Mouse (Mus musculus) midbrain, postnatal 0 days (tissue): ENCODE results near the gene Dnase1l2. TPM values are rescaled to one million over a fixed set of nuclear protein-coding genes. Genes with fewer than 3 reads are reported as not detected.
A peak's percentile ranks its signal among the peaks of the same experiment; 100 is the strongest.

Source experiments
- ATAC-seq: fragments of 200-750 bp; cut with Nextera tagmentation; 2 replicates; pipeline ENCODE4 v1.8.0; 2017; ENCODE audit warnings: moderate number of reproducible peaks, mild to moderate bottlenecking, moderate TSS enrichment, moderate library complexity; ENCODE audit not compliant: low FRiP score
- DNase-seq: peaks from one replicate; pipeline ENCODE4 v3.0.0-alpha.2; 2015; ENCODE audit warnings: low spot score
- H3K27ac ChIP-seq: fragments of 300-500 bp; sonication (generic); 2 replicates; pipeline ENCODE4 v1.5.1; 2014; ENCODE audit warnings: low read depth, mild to moderate bottlenecking, low read length, mixed read lengths
- H3K27me3 ChIP-seq: fragments of 300-500 bp; sonication (generic); 2 replicates; pipeline ENCODE4 v1.6.1; 2014; ENCODE audit warnings: low read length, control low read depth, mixed read lengths; ENCODE audit not compliant: insufficient read depth
- H3K36me3 ChIP-seq: fragments of 300-500 bp; sonication (generic); 2 replicates; pipeline ENCODE4 v1.6.1; 2014; ENCODE audit warnings: low read length, control low read depth, mixed read lengths; ENCODE audit not compliant: insufficient read depth
- H3K4me1 ChIP-seq: fragments of 300-500 bp; sonication (generic); 2 replicates; pipeline ENCODE4 v1.6.1; 2014; ENCODE audit warnings: mild to moderate bottlenecking, control low read depth, antibody characterized with exemption, low read length, mixed read lengths; ENCODE audit not compliant: insufficient read depth
- H3K4me2 ChIP-seq: fragments of 300-500 bp; sonication (generic); 2 replicates; pipeline ENCODE4 v1.6.1; 2014; ENCODE audit warnings: low read depth, mild to moderate bottlenecking, low read length, mixed read lengths; ENCODE audit not compliant: poor library complexity, severe bottlenecking
- H3K4me3 ChIP-seq: fragments of 300-500 bp; sonication (generic); 2 replicates; pipeline ENCODE4 v1.5.1; 2014; ENCODE audit warnings: low read depth, mild to moderate bottlenecking, low read length, moderate library complexity
- H3K9ac ChIP-seq: fragments of 300-500 bp; sonication (generic); replicated peaks from 2 replicates; pipeline ENCODE4 v1.6.1; 2014; ENCODE audit warnings: mild to moderate bottlenecking, low read length, moderate library complexity, mixed read lengths; ENCODE audit not compliant: poor library complexity, severe bottlenecking
- H3K9me3 ChIP-seq: fragments of 300-500 bp; sonication (generic); 2 replicates; pipeline ENCODE4 v1.6.1; 2016; ENCODE audit warnings: low read length, control low read depth
- CTCF ChIP-seq: IDR thresholded peaks from 2 replicates; pipeline ENCODE4 v1.5.1; 2016; ENCODE audit warnings: antibody characterized with exemption, mild to moderate bottlenecking
- WGBS: fragments of 180-500 bp; shearing (Covaris S2); extraction: QIAGEN DNeasy Blood & Tissue Kit; methylation state at CpG from one replicate; pipeline ENCODE4 v1.1.7; 2014; 5-methylcytosine and 5-hydroxymethylcytosine counted together
- polyA plus RNA-seq: library from polyadenylated mRNA; unstranded; fragments of >200 nt; fragmentation: Nextera tagmentation; extraction: Ambion mirVana; gene quantifications from 2 replicates; pipeline ENCODE4 v1.2.1, GENCODE M21; 2015
- total RNA-seq: library from RNA; depleted of rRNA; stranded (reverse); fragments of >200 nt; gene quantifications from 2 replicates; pipeline ENCODE4 v1.2.3, GENCODE M21; 2014; rRNA removed

Gene Dnase1l2
- total and polyA plus RNA-seq, 2 experiments from 2014 or later, result 1.1 to 5.0 TPM

- Histone ChIP-seq H3K36me3 (peaks cover 29% of the 10 kb centered on the region), H3K27ac (peak overlapping the region; percentile 70), H3K4me3 (peak overlapping the region; percentile 87), H3K9me3 (no peaks in the 10 kb centered on the region), H3K4me1 (peaks cover 7% of the 10 kb centered on the region; the same call in 1 of the 2 replicates), H3K4me2 (peak overlapping the region; percentile 88), H3K9ac (peak overlapping the region; percentile 44), H3K27me3 (no peaks in the 10 kb centered on the region)
- ATAC-seq (no peak; the same call in 1 of the 2 replicates), DNase-seq (no peak)
- TF ChIP-seq CTCF, result no peak
- WGBS, result 35% methylated on average over 22 of the region's 22 CpGs
Observed at GRCm38 (mm10) chr17:24413557-24414211, 29.2 kb downstream of the Dnase1l2 start.

- 88% methylated on average over 12 of the region's 12 CpGs for WGBS
- ATAC-seq, result no peak
Observed at GRCm38 (mm10) chr17:24407116-24407803, 35.6 kb downstream of the Dnase1l2 start.

GRCm38 (mm10) chr17:24402371-24402770 lies 40.5 kb downstream of the Dnase1l2 start:
- TF ChIP-seq CTCF, result no peak
- Histone ChIP-seq H3K9ac (no peak overlapping the region), H3K36me3 (peaks cover 75% of the 10 kb centered on the region), H3K4me3 (no peak overlapping the region), H3K9me3 (no peaks in the 10 kb centered on the region), H3K4me2 (no peak overlapping the region), H3K27ac (no peak overlapping the region), H3K4me1 (no peaks in the 10 kb centered on the region), H3K27me3 (no peaks in the 10 kb centered on the region)
- 75% methylated on average over 3 of the region's 3 CpGs for WGBS
- DNase-seq (no peak), ATAC-seq (no peak)

More at GRCm38 (mm10) chr17:24407116-24407803, 35.6 kb downstream of the Dnase1l2 start:
- Histone ChIP-seq H3K9me3 (no peaks in the 10 kb centered on the region), H3K4me1 (no peaks in the 10 kb centered on the region), H3K36me3 (peaks cover 67% of the 10 kb centered on the region), H3K4me2 (no peak overlapping the region), H3K4me3 (no peak overlapping the region), H3K27me3 (no peaks in the 10 kb centered on the region), H3K27ac (no peak overlapping the region; the same call in 1 of the 2 replicates), H3K9ac (no peak overlapping the region)
- DNase-seq, result no peak
- TF ChIP-seq CTCF, result no peak

- ATAC-seq (no peak), DNase-seq (no peak)
- WGBS, result 89% methylated on average over 7 of the region's 7 CpGs
- Histone ChIP-seq H3K36me3 (peaks cover 51% of the 10 kb centered on the region), H3K9ac (no peak overlapping the region), H3K4me1 (no peaks in the 10 kb centered on the region), H3K27me3 (no peaks in the 10 kb centered on the region), H3K4me2 (no peak overlapping the region), H3K27ac (no peak overlapping the region), H3K4me3 (no peak overlapping the region), H3K9me3 (no peaks in the 10 kb centered on the region)
- TF ChIP-seq CTCF, result no peak
Observed at GRCm38 (mm10) chr17:24394456-24394855, 48.4 kb downstream of the Dnase1l2 start.

DNA sequence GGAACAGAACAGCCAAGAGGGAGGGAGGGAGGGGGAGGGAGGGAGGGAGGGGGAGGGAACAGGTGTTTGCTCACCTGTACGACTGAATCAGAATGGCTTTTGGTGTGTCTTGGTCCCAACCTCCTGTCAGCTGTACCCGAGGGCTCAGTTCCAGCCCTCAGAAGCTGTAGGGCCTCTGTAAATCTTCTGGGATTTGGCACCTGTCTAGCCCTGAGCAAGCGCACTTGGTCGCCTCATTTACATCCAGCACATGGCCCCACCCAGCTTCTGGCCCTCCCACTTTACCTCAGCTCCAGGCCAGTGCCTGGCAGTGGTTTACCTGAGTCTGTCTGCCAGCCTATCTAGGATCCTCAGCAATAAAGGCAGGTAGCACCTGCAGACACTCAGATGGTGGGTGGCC lies 49.4 kb downstream of the Dnase1l2 start:
- peaks cover 48% of the 10 kb centered on the region for H3K36me3 ChIP-seq
- ATAC-seq (no peak), DNase-seq (no peak)
- H3K4me3 ChIP-seq, result no peak overlapping the region
- WGBS, result 46% methylated on average over 4 of the region's 4 CpGs
- no peaks in the 10 kb centered on the region for H3K9me3 ChIP-seq
- no peaks in the 10 kb centered on the region for H3K4me1 ChIP-seq
- no peak overlapping the region for H3K9ac ChIP-seq
- no peaks in the 10 kb centered on the region for H3K27me3 ChIP-seq
- H3K27ac ChIP-seq, result no peak overlapping the region
- no peak for TF ChIP-seq CTCF
- H3K4me2 ChIP-seq, result no peak overlapping the region

DNA sequence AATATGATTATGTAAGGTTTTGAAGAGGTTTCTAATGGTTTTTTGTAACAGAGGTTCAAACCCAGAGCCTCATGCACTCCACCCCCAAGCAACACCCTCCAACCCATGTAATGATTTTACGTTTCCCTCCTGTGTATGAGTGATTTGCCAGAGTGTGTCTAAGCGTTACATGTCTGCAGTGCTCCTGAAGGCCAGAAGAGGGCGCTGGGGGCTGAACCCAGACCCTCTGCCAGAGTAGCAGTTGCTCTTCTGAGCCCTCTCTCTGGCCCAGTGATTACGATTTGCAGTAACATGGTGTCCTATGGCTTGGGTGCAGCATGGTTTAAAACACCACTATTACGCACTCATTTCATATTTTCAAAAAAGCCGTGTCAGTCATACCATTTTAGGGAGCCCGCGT lies 51.8 kb downstream of the Dnase1l2 start:
- Histone ChIP-seq H3K9me3 (no peaks in the 10 kb centered on the region), H3K36me3 (peaks cover 46% of the 10 kb centered on the region), H3K4me2 (no peak overlapping the region), H3K27me3 (no peaks in the 10 kb centered on the region), H3K9ac (no peak overlapping the region), H3K27ac (no peak overlapping the region), H3K4me1 (no peaks in the 10 kb centered on the region), H3K4me3 (no peak overlapping the region)
- 72% methylated on average over 8 of the region's 8 CpGs for WGBS
- peak; percentile 59 for TF ChIP-seq CTCF
- peak; percentile 15 for DNase-seq
- no peak for ATAC-seq

Other genes starting within 250 kb of the Dnase1l2 start
- gene Tbc1d24, start 237.5 kb downstream of the Dnase1l2 start, total RNA-seq, result 146 and 168 TPM in 2 replicates
- 27.4 and 27.6 TPM in 2 replicates for gene Tbc1d24, start 237.5 kb downstream of the Dnase1l2 start, polyA plus RNA-seq
- 19.4 and 23.6 TPM in 2 replicates for gene Ntn3, start 233.6 kb downstream of the Dnase1l2 start, total RNA-seq
- gene Ntn3, start 233.6 kb downstream of the Dnase1l2 start, polyA plus RNA-seq, result 4.0 and 4.3 TPM in 2 replicates
- 17.4 and 17.9 TPM in 2 replicates for gene Tedc2, start 222.3 kb downstream of the Dnase1l2 start, total RNA-seq
- gene Tedc2, start 222.3 kb downstream of the Dnase1l2 start, polyA plus RNA-seq, result 9.0 and 11.1 TPM in 2 replicates
- gene Ccnf, start 191.6 kb downstream of the Dnase1l2 start, total RNA-seq, result 6.2 and 6.7 TPM in 2 replicates
- 5.0 and 5.3 TPM in 2 replicates for gene Ccnf, start 191.6 kb downstream of the Dnase1l2 start, polyA plus RNA-seq
- gene Abca17, start 92.0 kb downstream of the Dnase1l2 start, total RNA-seq, result 0.99 and 1.8 TPM in 2 replicates
- gene Abca17, start 92.0 kb downstream of the Dnase1l2 start, polyA plus RNA-seq, result 1.0 and 1.1 TPM in 2 replicates
- gene Abca3, start 91.2 kb downstream of the Dnase1l2 start, total RNA-seq, result 91.3 and 95.9 TPM in 2 replicates
- gene Abca3, start 91.2 kb downstream of the Dnase1l2 start, polyA plus RNA-seq, result 28.8 and 32.7 TPM in 2 replicates
- 248 and 260 TPM in 2 replicates for gene Rnps1, start 28.5 kb downstream of the Dnase1l2 start, total RNA-seq
- gene Rnps1, start 28.5 kb downstream of the Dnase1l2 start, polyA plus RNA-seq, result 347 and 350 TPM in 2 replicates
- gene Eci1, start 16.5 kb downstream of the Dnase1l2 start, total RNA-seq, result 20.6 and 26.6 TPM in 2 replicates
- gene Eci1, start 16.5 kb downstream of the Dnase1l2 start, polyA plus RNA-seq, result 31.0 and 41.1 TPM in 2 replicates
- gene E4f1, start 27.2 kb upstream of the Dnase1l2 start, total RNA-seq, result 35.1 and 38.0 TPM in 2 replicates
- gene E4f1, start 27.2 kb upstream of the Dnase1l2 start, polyA plus RNA-seq, result 25.6 and 30.6 TPM in 2 replicates
- gene Pgp, start 27.3 kb upstream of the Dnase1l2 start, total RNA-seq, result 49.6 and 50.1 TPM in 2 replicates
- gene Pgp, start 27.3 kb upstream of the Dnase1l2 start, polyA plus RNA-seq, result 86.8 and 88.7 TPM in 2 replicates
- 0.57 TPM in 1 of 2 replicates, not detected in the other for gene Bricd5, start 30.8 kb upstream of the Dnase1l2 start, total RNA-seq
- 0.83 and 0.95 TPM in 2 replicates for gene Bricd5, start 30.8 kb upstream of the Dnase1l2 start, polyA plus RNA-seq
- gene Mlst8, start 36.0 kb upstream of the Dnase1l2 start, total RNA-seq, result 51.8 and 60.8 TPM in 2 replicates
- gene Mlst8, start 36.0 kb upstream of the Dnase1l2 start, polyA plus RNA-seq, result 28.4 and 29.5 TPM in 2 replicates
- 151 and 153 TPM in 2 replicates for gene Caskin1, start 45.5 kb upstream of the Dnase1l2 start, total RNA-seq
- gene Caskin1, start 45.5 kb upstream of the Dnase1l2 start, polyA plus RNA-seq, result 43.9 and 47.5 TPM in 2 replicates
- 175 and 179 TPM in 2 replicates for gene Traf7, start 84.8 kb upstream of the Dnase1l2 start, total RNA-seq
- 71.4 and 73.6 TPM in 2 replicates for gene Traf7, start 84.8 kb upstream of the Dnase1l2 start, polyA plus RNA-seq
- 4.4 and 7.6 TPM in 2 replicates for gene Rab26, start 91.1 kb upstream of the Dnase1l2 start, total RNA-seq
- gene Rab26, start 91.1 kb upstream of the Dnase1l2 start, polyA plus RNA-seq, result 15.5 and 17.7 TPM in 2 replicates
- gene Pkd1, start 106.7 kb upstream of the Dnase1l2 start, total RNA-seq, result 73.6 and 84.3 TPM in 2 replicates
- 13.6 and 14.5 TPM in 2 replicates for gene Pkd1, start 106.7 kb upstream of the Dnase1l2 start, polyA plus RNA-seq
- 106 and 114 TPM in 2 replicates for gene Tsc2, start 189.5 kb upstream of the Dnase1l2 start, total RNA-seq
- gene Tsc2, start 189.5 kb upstream of the Dnase1l2 start, polyA plus RNA-seq, result 56.6 and 61.7 TPM in 2 replicates
- gene Nthl1, start 189.6 kb upstream of the Dnase1l2 start, total RNA-seq, result 4.5 and 6.2 TPM in 2 replicates
- gene Nthl1, start 189.6 kb upstream of the Dnase1l2 start, polyA plus RNA-seq, result 6.0 and 7.2 TPM in 2 replicates
- 61.7 and 62.8 TPM in 2 replicates for gene Slc9a3r2, start 207.2 kb upstream of the Dnase1l2 start, total RNA-seq
- 52.1 and 52.7 TPM in 2 replicates for gene Slc9a3r2, start 207.2 kb upstream of the Dnase1l2 start, polyA plus RNA-seq
- gene Npw, start 215.4 kb upstream of the Dnase1l2 start, total RNA-seq, result not detected in 2 replicates
- gene Npw, start 215.4 kb upstream of the Dnase1l2 start, polyA plus RNA-seq, result 0.59 and 0.86 TPM in 2 replicates
- 36.4 and 40.0 TPM in 2 replicates for gene Zfp598, start 226.6 kb upstream of the Dnase1l2 start, total RNA-seq
- 15.7 and 16.4 TPM in 2 replicates for gene Zfp598, start 226.6 kb upstream of the Dnase1l2 start, polyA plus RNA-seq
- 330 and 376 TPM in 2 replicates for gene Syngr3, start 246.8 kb upstream of the Dnase1l2 start, total RNA-seq
- 334 and 375 TPM in 2 replicates for gene Syngr3, start 246.8 kb upstream of the Dnase1l2 start, polyA plus RNA-seq